In the genomic region with DNA sequence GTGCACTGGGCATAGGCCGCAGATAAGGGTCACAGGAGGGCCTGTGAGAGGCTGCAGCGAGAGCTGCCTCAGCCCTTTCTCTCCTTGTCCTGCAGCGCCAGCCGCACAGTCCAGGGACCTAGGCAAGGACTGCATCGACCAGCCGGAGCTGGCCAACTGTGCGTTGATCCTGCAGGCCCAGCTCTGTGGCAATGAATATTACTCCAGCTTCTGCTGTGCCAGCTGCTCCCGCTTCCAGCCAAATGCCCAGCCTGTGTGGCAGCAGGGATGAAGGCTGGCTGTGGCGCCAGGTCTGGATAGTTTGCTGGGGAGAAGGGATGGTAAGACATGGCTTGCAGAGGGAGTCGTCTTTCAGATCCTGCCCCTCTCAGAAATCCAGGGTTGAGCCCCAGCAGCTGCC, we compare ENCODE assay signal across 13 mouse cellular contexts. TPM values are rescaled to one million over a fixed set of nuclear protein-coding genes. Genes with fewer than 3 reads are reported as not detected.
A peak's percentile ranks its signal among the peaks of the same experiment; 100 is the strongest.
DNase-seq lines count a peak whose midpoint lies in the region; ATAC-seq lines count a peak whose summit lies in the region.
"Had no signal": no experiment of that assay in that cellular context is flagged by ENCODE, and none has a peak within 500 bp of the region (broad histone marks: within the 10 kb centered on the region; RNA-seq: fewer than 3 reads in every experiment).

No protein-coding gene starts in this region.

- no peaks in the 10 kb centered on the region for H3K27me3 ChIP-seq in hindbrain, embryonic 15.5 days
- no peaks in the 10 kb centered on the region for H3K27me3 ChIP-seq in hindbrain, embryonic 13.5 days
- no peaks in the 10 kb centered on the region for H3K27me3 ChIP-seq in forebrain, embryonic 16.5 days (replicated peaks; ENCODE audit: control insufficient read depth, insufficient read depth, low read length)
- H3K27me3 ChIP-seq: midbrain, embryonic 12.5 days had no signal

- no peaks in the 10 kb centered on the region for H3K9me3 ChIP-seq in hindbrain, embryonic 15.5 days
- H3K9me3 ChIP-seq in hindbrain, embryonic 13.5 days, result no peaks in the 10 kb centered on the region
- H3K9me3 ChIP-seq in forebrain, embryonic 16.5 days (ENCODE audit: control insufficient read depth, low read length), result no peaks in the 10 kb centered on the region
- H3K9me3 ChIP-seq: midbrain, embryonic 12.5 days had no signal

- peak; percentile 62 for DNase-seq in adrenal gland, postnatal 14 days
- no peak for DNase-seq in adrenal gland, postnatal 4 days (ENCODE audit: low spot score in 2 of 2)
- DNase-seq in brain, adult 2 months (ENCODE audit: low read depth, low spot score), result peak; percentile 72
- no peak for DNase-seq in thymus, postnatal 25 days
- DNase-seq: heart, postnatal 10 days; kidney, adult 9 months; lung, adult 2 months; thymus, postnatal 36 days had no signal

- H3K4me3 ChIP-seq in hindbrain, embryonic 15.5 days, result no peak overlapping the region
- no peak overlapping the region for H3K4me3 ChIP-seq in hindbrain, embryonic 13.5 days
- H3K4me3 ChIP-seq in forebrain, embryonic 16.5 days (replicated peaks; ENCODE audit: low read length), result no peak overlapping the region
- H3K4me3 ChIP-seq: midbrain, embryonic 12.5 days had no signal

- peak; percentile 72; the same call in 1 of the 2 replicates for ATAC-seq in hindbrain, embryonic 15.5 days (ENCODE audit: low FRiP score, low read depth)
- ATAC-seq in hindbrain, embryonic 13.5 days (ENCODE audit: low FRiP score), result no peak
- peak; percentile 33; the same call in 1 of the 2 replicates for ATAC-seq in forebrain, embryonic 16.5 days
- ATAC-seq in activated CD4-positive, CD25-positive, alpha-beta regulatory T cell, adult 4 months, result no peak

- H3K4me1 ChIP-seq in hindbrain, embryonic 15.5 days (replicated peaks), result no peaks in the 10 kb centered on the region
- H3K4me1 ChIP-seq in hindbrain, embryonic 13.5 days (replicated peaks), result peaks cover 4% of the 10 kb centered on the region; the same call in 1 of the 2 replicates
- 0 out of 2 replicates have a peak, but pooled peaks cover 4% of the 10 kb centered on the region for H3K4me1 ChIP-seq in forebrain, embryonic 16.5 days (replicated peaks; ENCODE audit: control insufficient read depth, insufficient read depth, low read length)
- H3K4me1 ChIP-seq: midbrain, embryonic 12.5 days had no signal

- peaks cover 4% of the 10 kb centered on the region; the same call in 1 of the 2 replicates for H3K36me3 ChIP-seq in hindbrain, embryonic 15.5 days
- peaks cover 35% of the 10 kb centered on the region for H3K36me3 ChIP-seq in hindbrain, embryonic 13.5 days
- peaks cover 6% of the 10 kb centered on the region; the same call in 1 of the 2 replicates for H3K36me3 ChIP-seq in forebrain, embryonic 16.5 days (ENCODE audit: control insufficient read depth, insufficient read depth)

- peak overlapping the region; percentile 58 for H3K27ac ChIP-seq in hindbrain, embryonic 15.5 days (replicated peaks)
- H3K27ac ChIP-seq in hindbrain, embryonic 13.5 days, result no peak overlapping the region
- no peak overlapping the region for H3K27ac ChIP-seq in forebrain, embryonic 16.5 days (ENCODE audit: low read length)
- H3K27ac ChIP-seq: midbrain, embryonic 12.5 days had no signal

- 73% methylated on average over 10 of the region's 10 CpGs for WGBS in hindbrain, embryonic 15.5 days
- 85% methylated on average over 10 of the region's 10 CpGs for WGBS in hindbrain, embryonic 13.5 days
- WGBS in forebrain, embryonic 16.5 days, result 76% methylated on average over 10 of the region's 10 CpGs

- H3K9ac ChIP-seq in hindbrain, embryonic 15.5 days, result no peak overlapping the region
- H3K9ac ChIP-seq in hindbrain, embryonic 13.5 days, result no peak overlapping the region
- no peak overlapping the region for H3K9ac ChIP-seq in forebrain, embryonic 16.5 days (replicated peaks; ENCODE audit: low read depth, low read length)
- H3K9ac ChIP-seq: midbrain, embryonic 12.5 days had no signal

- H3K4me2 ChIP-seq in hindbrain, embryonic 15.5 days, result no peak overlapping the region
- H3K4me2 ChIP-seq in hindbrain, embryonic 13.5 days, result no peak overlapping the region
- no peak overlapping the region for H3K4me2 ChIP-seq in forebrain, embryonic 16.5 days (ENCODE audit: low read length)
- H3K4me2 ChIP-seq: midbrain, embryonic 12.5 days had no signal

RNA-seq across cellular contexts. Expression of a gene that starts 28.3 kb away (rescaled TPM):
- 8.5 and 9.1 TPM in 2 replicates for total RNA-seq in adrenal gland, postnatal 14 days (2021)
- total RNA-seq in adrenal gland, postnatal 4 days (2021), result 1 to 10 TPM; 2.8 to 6.0 TPM
- polyA plus RNA-seq in hindbrain, embryonic 15.5 days (2015; fragmentation: Nextera tagmentation; extraction: Ambion mirVana), result 0.32 and 0.52 TPM in 2 replicates
- polyA plus RNA-seq in hindbrain, embryonic 13.5 days (2015; fragmentation: Nextera tagmentation; extraction: Ambion mirVana), result 0.16 and 0.22 TPM in 2 replicates
- 0.16 and 0.30 TPM in 2 replicates for polyA plus RNA-seq in forebrain, embryonic 16.5 days (2015; fragmentation: Nextera tagmentation; extraction: Ambion mirVana)
- not detected for polyA plus RNA-seq in activated CD4-positive, CD25-positive, alpha-beta regulatory T cell, adult 4 months (2017; shearing (Covaris generic))

Comparison
In these comparisons a context has a peak if more than half of its experiments do, and no peak if none do; other contexts are left out.
1. DNase-seq: peak in adrenal gland, postnatal 14 days (single experiment) and brain, adult 2 months (single experiment); none in adrenal gland, postnatal 4 days (0 of 2) and thymus, postnatal 25 days (single experiment).
2. ATAC-seq: peak in hindbrain, embryonic 15.5 days (single experiment) and forebrain, embryonic 16.5 days (single experiment); none in hindbrain, embryonic 13.5 days (single experiment) and activated CD4-positive, CD25-positive, alpha-beta regulatory T cell, adult 4 months (single experiment).